Mouse (Mus musculus) olfactory bulb, adult 2 months (tissue): Measurements from ENCODE around the gene Trim41. TPM values are rescaled to one million over a fixed set of nuclear protein-coding genes. Genes with fewer than 3 reads are reported as not detected.

Experiments
- H3K27ac ChIP-seq: fragments of 200-500 bp; 2 replicates; pipeline ENCODE4 v1.5.1; 2012; ENCODE audit warnings: low read depth, low read length; ENCODE audit not compliant: insufficient read depth
- H3K4me1 ChIP-seq: fragments of 200-500 bp; 2 replicates; pipeline ENCODE4 v1.6.1; 2012; ENCODE audit warnings: low read length; ENCODE audit not compliant: control insufficient read depth, insufficient read depth
- H3K4me3 ChIP-seq: fragments of 200-500 bp; 2 replicates; pipeline ENCODE4 v1.5.1; 2012; ENCODE audit warnings: mild to moderate bottlenecking, low read depth, low read length, moderate library complexity; ENCODE audit not compliant: insufficient read depth
- CTCF ChIP-seq: fragments of 200-500 bp; IDR thresholded peaks from 2 replicates; pipeline ENCODE4 v1.5.1; 2012; ENCODE audit warnings: low read depth, mild to moderate bottlenecking, low read length, moderate library complexity; ENCODE audit not compliant: insufficient read depth
- POLR2A ChIP-seq: fragments of 200-500 bp; IDR thresholded peaks from 2 replicates; pipeline ENCODE4 v1.6.1; 2012; ENCODE audit warnings: mild to moderate bottlenecking, low read depth, low read length, moderate library complexity; ENCODE audit not compliant: insufficient read depth
- WGBS: fragments of 180-500 bp; shearing (Covaris S2); methylation state at CpG from one replicate; pipeline ENCODE4 v1.1.7; 2018; 5-methylcytosine and 5-hydroxymethylcytosine counted together
- polyA plus RNA-seq: library from polyadenylated mRNA; stranded (reverse); fragments of >200 nt; gene quantifications from 2 replicates; pipeline ENCODE4 v1.2.4, GENCODE M21; 2012; ENCODE audit warnings: low replicate concordance; ENCODE audit not compliant: missing spikeins, insufficient read depth, insufficient read length

Gene Trim41
- polyA plus RNA-seq, 1 experiment, result not detected

DNA sequence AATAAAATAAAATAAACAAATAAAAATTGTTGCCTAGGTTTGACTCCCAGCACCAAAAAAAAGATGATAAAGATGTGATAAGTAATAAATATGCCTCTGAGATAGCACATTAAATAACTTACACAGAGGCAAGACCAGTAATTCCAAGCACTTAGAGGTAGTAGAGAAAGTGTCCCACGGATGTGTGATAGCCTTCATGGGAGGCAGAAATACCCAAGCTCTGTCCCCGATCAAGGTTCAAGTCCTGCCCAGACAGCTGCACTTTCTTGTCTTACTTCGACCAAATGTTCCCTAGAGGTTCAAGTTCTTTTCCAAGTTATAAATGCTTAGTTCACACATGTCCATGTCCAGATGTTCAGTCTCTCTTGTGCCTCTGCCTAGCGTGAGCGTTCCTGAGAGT, 27.9 kb downstream of the Trim41 start:
- no peak overlapping the region for H3K27ac ChIP-seq
- 0 out of 2 replicates have a peak, but pooled peaks cover 3% of the 10 kb centered on the region for H3K4me1 ChIP-seq
- no peak overlapping the region for H3K4me3 ChIP-seq
- no peak for TF ChIP-seq CTCF
- WGBS, result 90% methylated on average over 5 of the region's 5 CpGs

- H3K4me1 ChIP-seq, result 0 out of 2 replicates have a peak, but pooled peaks cover 3% of the 10 kb centered on the region
- H3K27ac ChIP-seq, result no peak overlapping the region
- TF ChIP-seq POLR2A, result no peak
- no peak for TF ChIP-seq CTCF
- peak overlapping the region; percentile 56 for H3K4me3 ChIP-seq
- 2% methylated on average over 16 of the region's 16 CpGs for WGBS
Measured at GRCm38 (mm10) chr11:48788311-48789089, 28.7 kb downstream of the Trim41 start.

- H3K27ac ChIP-seq, result no peak overlapping the region
- no peak overlapping the region for H3K4me3 ChIP-seq
- no peak for TF ChIP-seq POLR2A
- TF ChIP-seq CTCF, result no peak
- 0 out of 2 replicates have a peak, but pooled peaks cover 3% of the 10 kb centered on the region for H3K4me1 ChIP-seq
- WGBS, result 51% methylated on average over 10 of the region's 10 CpGs
Measured at GRCm38 (mm10) chr11:48787455-48788211, 29.5 kb downstream of the Trim41 start.

DNA sequence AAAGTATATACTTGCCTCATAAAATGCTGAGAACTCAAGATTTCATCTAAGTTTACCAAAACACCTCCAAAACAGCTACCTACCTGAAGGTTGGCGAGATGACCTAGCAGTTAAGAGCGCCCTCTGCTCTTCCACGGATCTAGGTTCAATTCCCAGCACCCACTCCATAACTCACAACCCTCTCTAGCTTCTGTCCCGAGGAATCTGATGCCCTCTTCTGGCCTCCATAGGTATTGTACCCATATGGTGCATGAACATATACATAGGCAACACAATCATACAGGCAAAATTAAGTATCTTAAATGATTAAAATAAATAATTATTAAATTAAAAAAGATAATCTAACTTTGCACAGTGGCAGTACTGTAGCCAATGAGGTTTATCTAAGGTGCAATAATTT, 34.9 kb downstream of the Trim41 start:
- TF ChIP-seq CTCF (no peak), POLR2A (no peak)
- Histone ChIP-seq H3K4me3 (no peak overlapping the region), H3K4me1 (no peaks in the 10 kb centered on the region), H3K27ac (no peak overlapping the region)
- WGBS, result 90% methylated on average over 4 of the region's 4 CpGs

DNA sequence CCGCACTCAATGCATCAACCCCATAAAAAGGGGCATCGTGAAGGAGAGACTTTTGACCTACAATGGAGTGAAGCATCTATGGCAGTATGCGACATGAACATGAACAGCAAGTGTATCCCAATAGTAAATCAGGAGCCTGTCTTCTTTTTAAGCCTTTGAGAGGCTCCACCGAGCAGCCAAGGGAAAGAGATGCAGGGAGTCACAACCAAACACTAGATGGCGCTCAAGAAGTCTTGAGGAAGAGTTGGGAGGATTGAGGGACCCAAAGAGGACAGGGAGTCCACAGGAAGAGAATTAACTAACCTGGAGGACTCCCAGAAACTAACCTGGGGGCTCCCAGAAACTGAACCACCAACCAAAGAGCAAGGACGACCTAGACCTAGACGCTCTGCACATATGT, 37.7 kb downstream of the Trim41 start:
- H3K4me1 ChIP-seq, result no peaks in the 10 kb centered on the region
- WGBS, result 45% methylated on average over 7 of the region's 7 CpGs
- TF ChIP-seq POLR2A (no peak), CTCF (no peak)
- H3K4me3 ChIP-seq, result no peak overlapping the region
- H3K27ac ChIP-seq, result no peak overlapping the region

DNA sequence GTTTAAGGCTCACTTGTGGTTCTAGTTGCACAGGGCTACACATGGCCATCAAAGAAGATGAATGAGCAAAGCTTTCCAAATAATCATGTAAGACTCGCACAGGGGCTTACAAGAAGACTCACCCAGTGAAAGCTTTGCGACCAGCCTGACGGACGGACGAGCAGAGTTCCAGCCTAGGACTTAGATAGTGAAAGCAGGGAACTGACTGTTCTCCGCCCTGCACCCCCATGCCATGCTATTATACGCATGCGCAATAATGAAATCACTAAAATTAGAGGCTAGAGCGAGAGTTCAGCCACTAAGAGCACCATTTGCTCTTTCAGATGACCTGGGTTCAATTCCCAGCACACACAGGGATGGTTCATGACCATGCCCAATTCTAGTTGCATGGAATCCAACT, 39.9 kb downstream of the Trim41 start:
- 94% methylated on average over 9 of the region's 9 CpGs for WGBS
- H3K4me3 ChIP-seq, result no peak overlapping the region
- TF ChIP-seq CTCF (no peak), POLR2A (no peak)
- no peaks in the 10 kb centered on the region for H3K4me1 ChIP-seq
- H3K27ac ChIP-seq, result no peak overlapping the region

GRCm38 (mm10) chr11:48776664-48777063, 40.5 kb downstream of the Trim41 start:
- no peak for TF ChIP-seq POLR2A
- no peak for TF ChIP-seq CTCF
- H3K4me1 ChIP-seq, result no peaks in the 10 kb centered on the region
- 46% methylated on average over 9 of the region's 9 CpGs for WGBS
- H3K27ac ChIP-seq, result no peak overlapping the region
- H3K4me3 ChIP-seq, result no peak overlapping the region

DNA sequence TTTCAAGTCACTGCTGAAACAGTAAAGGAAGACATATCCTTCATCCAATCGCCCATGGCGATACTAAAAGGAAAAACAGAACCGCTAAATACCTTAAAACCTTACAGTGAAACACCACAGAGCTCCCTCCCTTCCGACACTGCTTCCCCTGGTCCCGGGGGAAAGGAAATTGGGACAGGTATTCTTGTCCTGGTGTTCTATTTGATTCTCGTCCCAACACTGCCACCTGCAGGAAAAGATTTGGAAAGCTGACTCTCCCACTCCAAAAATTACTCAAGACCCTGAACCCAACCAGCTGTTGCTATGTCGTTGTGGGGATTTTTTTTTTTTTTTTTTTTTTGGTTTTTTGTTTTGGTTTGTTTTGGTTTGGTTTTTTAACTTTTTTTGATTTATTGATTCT, 41.7 kb downstream of the Trim41 start:
- H3K4me3 ChIP-seq, result no peak overlapping the region
- 3% methylated on average over 7 of the region's 7 CpGs for WGBS
- TF ChIP-seq CTCF, result no peak
- TF ChIP-seq POLR2A, result no peak
- H3K4me1 ChIP-seq, result no peaks in the 10 kb centered on the region
- no peak overlapping the region for H3K27ac ChIP-seq
